Mouse (Mus musculus) R1 (cell line): ENCODE data around the gene Cep295nl.

Experiments used
- DNase-seq: peaks from one replicate; pipeline ENCODE4 v3.0.0-alpha.2; 2018; ENCODE audit warnings: low read depth, low spot score

The Cep295nl gene

GRCm38 (mm10) chr11:118355205-118355604, 12.9 kb upstream of the Cep295nl start:
- peak; percentile 79 for DNase-seq

- DNase-seq, result peak; percentile 33
Measured at GRCm38 (mm10) chr11:118354636-118355191, 12.4 kb upstream of the Cep295nl start.

- DNase-seq, result no peak
Measured at GRCm38 (mm10) chr11:118349494-118349893, 7.2 kb upstream of the Cep295nl start.

- peak; percentile 44 for DNase-seq
Measured at GRCm38 (mm10) chr11:118348877-118349276, 6.6 kb upstream of the Cep295nl start.

- no peak for DNase-seq
Measured at GRCm38 (mm10) chr11:118348419-118348818, 6.1 kb upstream of the Cep295nl start.

- DNase-seq, result no peak
Measured at GRCm38 (mm10) chr11:118347911-118348310, 5.6 kb upstream of the Cep295nl start.

GRCm38 (mm10) chr11:118347391-118347790, 5.1 kb upstream of the Cep295nl start:
- DNase-seq, result no peak

- DNase-seq, result no peak
Measured at GRCm38 (mm10) chr11:118346395-118347096, 4.2 kb upstream of the Cep295nl start.

DNA sequence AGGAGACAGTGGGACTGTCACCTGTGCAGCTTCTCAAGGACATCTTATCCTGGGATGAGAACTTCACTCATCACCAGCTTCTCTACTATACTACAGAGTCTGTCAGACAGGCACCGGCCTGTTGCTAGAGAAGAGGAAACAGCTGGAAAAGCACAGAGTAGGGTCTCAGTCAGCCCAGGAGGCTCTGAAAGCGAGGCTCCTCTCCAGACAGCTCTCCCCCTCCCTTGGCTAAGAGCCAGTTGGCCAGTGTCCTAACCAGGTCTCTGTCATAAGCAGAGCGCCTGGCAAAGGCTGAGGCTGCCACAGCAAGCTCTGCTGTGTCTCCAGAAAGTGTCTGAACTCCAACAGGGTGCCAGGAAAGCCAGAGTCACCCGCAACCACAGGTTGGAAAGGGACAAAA, 3.4 kb upstream of the Cep295nl start:
- no peak for DNase-seq

GRCm38 (mm10) chr11:118343629-118344028, 1.3 kb upstream of the Cep295nl start:
- DNase-seq, result no peak

GRCm38 (mm10) chr11:118337491-118338168, 4.7 kb downstream of the Cep295nl start:
- no peak for DNase-seq

GRCm38 (mm10) chr11:118333431-118333830, 8.9 kb downstream of the Cep295nl start:
- DNase-seq, result no peak

DNA sequence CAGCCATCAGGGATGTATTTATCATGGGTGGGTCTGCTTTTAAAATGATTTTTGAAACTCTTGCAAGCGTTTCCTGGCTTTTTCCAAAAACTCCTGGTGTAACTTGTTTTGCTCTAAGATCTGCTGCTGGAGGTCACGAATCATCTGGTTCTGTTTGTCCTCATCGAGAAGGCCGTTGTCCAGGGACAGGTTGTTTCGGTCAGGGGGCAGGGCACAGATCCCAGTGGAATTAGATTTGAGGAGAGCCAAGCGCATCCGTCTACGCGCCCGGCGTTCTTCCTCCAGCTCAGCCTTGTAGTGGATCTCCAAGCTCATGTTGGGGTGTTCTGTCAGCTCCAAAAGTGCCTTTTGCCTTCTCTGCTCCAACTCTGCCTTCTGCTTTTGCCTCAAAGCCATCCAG, 9.9 kb downstream of the Cep295nl start:
- DNase-seq, result no peak

GRCm38 (mm10) chr11:118330777-118331176, 11.5 kb downstream of the Cep295nl start:
- DNase-seq, result no peak

DNA sequence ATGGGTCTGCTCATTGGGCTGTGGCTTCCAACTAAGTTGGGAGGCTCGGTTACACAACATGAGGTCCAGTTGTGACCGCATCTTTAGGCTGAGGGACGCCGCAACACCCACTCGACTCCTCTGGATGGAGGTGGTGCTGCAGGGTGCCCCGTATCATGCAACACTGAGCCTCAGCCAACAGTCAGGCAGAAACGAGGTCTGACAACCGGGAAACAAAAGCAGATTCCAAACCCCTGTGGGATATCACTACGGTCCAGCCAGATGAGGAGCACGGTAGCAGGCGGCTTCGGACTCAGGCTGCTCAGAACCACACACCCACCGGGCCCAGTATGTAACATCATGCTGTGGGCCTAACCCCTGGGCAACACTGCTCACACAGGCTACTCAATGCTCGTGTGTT, 11.9 kb downstream of the Cep295nl start:
- DNase-seq, result no peak

- no peak for DNase-seq
Measured at GRCm38 (mm10) chr11:118328947-118329346, 13.4 kb downstream of the Cep295nl start.

DNA sequence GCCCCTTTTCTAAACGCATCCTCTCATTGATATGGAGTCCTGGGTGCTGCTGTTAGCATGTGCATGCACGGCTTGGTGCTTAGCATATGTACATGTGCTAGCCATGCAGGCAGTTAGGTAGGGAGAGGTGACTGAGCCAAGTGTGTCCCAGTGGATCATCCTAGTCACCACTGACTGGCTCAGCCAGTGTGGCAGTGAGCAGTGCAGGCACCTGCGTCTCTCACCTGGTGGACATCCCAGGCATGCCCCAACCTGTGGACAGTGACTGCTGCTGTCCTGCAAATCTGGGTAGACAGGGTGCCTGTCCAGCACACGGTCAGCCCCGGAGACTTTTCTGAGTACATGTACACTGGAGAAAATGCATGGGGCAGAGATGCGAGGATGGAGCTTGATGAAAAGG, 13.8 kb downstream of the Cep295nl start:
- DNase-seq, result no peak

DNA sequence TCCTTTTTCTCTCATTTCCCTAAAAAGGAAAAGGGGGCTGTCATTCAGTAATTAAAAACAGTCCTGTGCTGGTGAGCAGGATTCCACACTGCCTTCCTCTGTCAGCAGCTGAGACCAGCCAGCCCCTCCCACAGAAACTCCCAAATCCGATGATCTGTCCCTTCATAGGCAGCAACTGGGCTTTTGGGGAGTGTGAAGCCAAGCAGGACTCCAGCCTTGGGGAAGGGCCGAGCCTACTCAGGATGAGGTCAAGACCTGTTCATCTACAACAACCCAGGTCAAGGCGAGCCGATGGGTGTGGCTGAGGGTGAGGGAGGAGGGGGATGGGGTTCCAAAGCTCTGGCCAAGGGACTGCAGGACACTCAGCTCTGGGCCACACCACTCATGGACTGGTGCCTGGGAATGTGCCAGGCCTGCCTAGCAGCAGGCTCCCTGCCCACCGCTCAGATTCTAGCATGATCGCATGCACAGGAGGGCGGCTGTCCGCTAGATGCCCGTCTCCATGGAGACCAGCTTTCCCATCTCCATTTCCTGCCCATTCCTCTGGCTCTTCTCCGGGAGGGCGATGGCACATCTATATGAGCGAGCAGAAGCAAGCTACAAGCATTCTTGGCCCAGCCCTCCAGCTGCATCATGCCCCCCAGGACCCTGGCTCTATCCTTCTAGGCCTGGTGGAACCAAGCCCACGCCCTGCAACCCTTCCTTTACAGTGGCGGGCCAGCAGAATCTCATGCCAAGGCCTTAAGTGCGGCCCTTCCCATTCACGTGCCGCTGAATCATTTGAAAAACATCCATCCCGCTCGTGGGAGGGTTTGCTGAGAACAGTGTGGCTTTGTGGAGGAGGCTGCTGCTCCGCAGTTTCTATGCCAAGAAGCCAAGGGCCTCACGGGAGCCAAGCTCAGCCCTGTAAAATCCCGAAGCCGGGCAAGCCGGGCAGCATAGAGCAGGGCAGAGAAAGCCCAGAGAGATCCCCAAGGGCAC, 15.0 kb downstream of the Cep295nl start:
- DNase-seq, result peak; percentile 50

- no peak for DNase-seq
Measured at GRCm38 (mm10) chr11:118326491-118326890, 15.8 kb downstream of the Cep295nl start.

GRCm38 (mm10) chr11:118324541-118324940, 17.8 kb downstream of the Cep295nl start:
- DNase-seq, result no peak

- DNase-seq, result no peak
Measured at GRCm38 (mm10) chr11:118323974-118324373, 18.3 kb downstream of the Cep295nl start.

- DNase-seq, result no peak
Measured at GRCm38 (mm10) chr11:118322647-118323046, 19.7 kb downstream of the Cep295nl start.
